Mouse (Mus musculus): Measurements from ENCODE around the gene Kctd7. TPM values are rescaled to one million over a fixed set of nuclear protein-coding genes. Genes with fewer than 3 reads are reported as not detected.

Kctd7 gene
- polyA plus RNA-seq, 1 experiment from 2014 or later, result 5.1 TPM

DNA sequence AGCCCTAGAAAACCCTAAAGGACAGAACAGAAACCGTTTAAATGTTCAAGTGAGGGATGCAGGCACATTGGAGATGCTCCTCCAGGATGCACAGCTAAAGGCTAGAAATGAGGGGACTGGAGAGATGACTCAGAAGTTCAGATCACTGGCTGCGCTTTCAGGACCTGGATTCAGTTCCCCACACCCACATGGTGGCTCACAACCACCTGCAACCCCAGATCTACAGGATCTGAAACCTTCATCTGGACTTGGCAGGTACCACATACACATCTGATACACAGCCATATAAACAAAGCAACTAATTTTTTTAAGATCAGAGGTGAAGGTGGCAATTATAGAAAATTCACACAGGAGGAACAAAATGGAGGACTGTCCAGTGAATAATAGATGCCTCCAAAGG lies 22.3 kb upstream of the Kctd7 start:
- no peak overlapping the region for H3K4me3 ChIP-seq (ENCODE audit: low read depth, low read length)
- no peak overlapping the region for H3K27ac ChIP-seq (ENCODE audit: low read length)
- WGBS, result 81% methylated on average over 2 of the region's 2 CpGs
- H3K9ac ChIP-seq (replicated peaks; ENCODE audit: low read depth), result no peak overlapping the region
- H3K4me2 ChIP-seq (replicated peaks; ENCODE audit: low read depth, low read length), result no peak overlapping the region
- ATAC-seq, result no peak
- TF ChIP-seq EP300 (IDR thresholded peaks at IDR 0.05), result no peak
- TF ChIP-seq CTCF (IDR thresholded peaks at IDR 0.05), result no peak
- no peaks in the 10 kb centered on the region for H3K9me3 ChIP-seq (ENCODE audit: low read length)
- no peaks in the 10 kb centered on the region for H3K27me3 ChIP-seq (replicated peaks; ENCODE audit: insufficient read depth, low read length)
- no peak for DNase-seq (ENCODE audit: low spot score)
- no peaks in the 10 kb centered on the region for H3K36me3 ChIP-seq (ENCODE audit: insufficient read depth, low read length)
- no peaks in the 10 kb centered on the region for H3K4me1 ChIP-seq (ENCODE audit: insufficient read depth, low read depth, low read length)

DNA sequence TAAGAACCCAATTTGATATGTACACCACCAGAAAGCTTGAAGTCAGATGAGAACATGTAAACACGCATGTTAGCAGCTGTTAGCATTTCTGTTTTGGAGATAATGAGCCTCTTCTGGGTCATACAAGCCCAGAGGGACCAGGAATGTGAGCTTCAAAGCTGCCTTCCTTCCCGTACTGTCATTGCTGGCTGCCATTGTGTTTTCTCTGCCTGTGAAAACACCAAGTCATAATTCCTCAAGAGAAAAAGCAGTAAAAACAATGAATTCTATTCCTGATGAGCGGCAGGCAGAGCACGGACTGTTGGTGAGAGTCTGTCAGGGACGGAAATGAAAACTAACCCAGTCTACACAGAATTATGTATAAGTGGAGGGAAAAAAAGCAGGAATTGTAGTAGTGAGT lies 20.4 kb upstream of the Kctd7 start:
- no peaks in the 10 kb centered on the region for H3K36me3 ChIP-seq (ENCODE audit: insufficient read depth, low read length)
- H3K4me1 ChIP-seq (ENCODE audit: insufficient read depth, low read depth, low read length), result no peaks in the 10 kb centered on the region
- H3K27ac ChIP-seq (ENCODE audit: low read length), result no peak overlapping the region
- WGBS, result 86% methylated on average over 5 of the region's 5 CpGs
- no peak overlapping the region for H3K4me3 ChIP-seq (ENCODE audit: low read depth, low read length)
- H3K4me2 ChIP-seq (replicated peaks; ENCODE audit: low read depth, low read length), result no peak overlapping the region
- TF ChIP-seq EP300 (IDR thresholded peaks at IDR 0.05), result no peak
- TF ChIP-seq CTCF (IDR thresholded peaks at IDR 0.05), result no peak
- H3K9ac ChIP-seq (replicated peaks; ENCODE audit: low read depth), result no peak overlapping the region
- H3K27me3 ChIP-seq (replicated peaks; ENCODE audit: insufficient read depth, low read length), result no peaks in the 10 kb centered on the region
- no peak for DNase-seq (ENCODE audit: low spot score)
- no peaks in the 10 kb centered on the region for H3K9me3 ChIP-seq (ENCODE audit: low read length)
- no peak for ATAC-seq

DNA sequence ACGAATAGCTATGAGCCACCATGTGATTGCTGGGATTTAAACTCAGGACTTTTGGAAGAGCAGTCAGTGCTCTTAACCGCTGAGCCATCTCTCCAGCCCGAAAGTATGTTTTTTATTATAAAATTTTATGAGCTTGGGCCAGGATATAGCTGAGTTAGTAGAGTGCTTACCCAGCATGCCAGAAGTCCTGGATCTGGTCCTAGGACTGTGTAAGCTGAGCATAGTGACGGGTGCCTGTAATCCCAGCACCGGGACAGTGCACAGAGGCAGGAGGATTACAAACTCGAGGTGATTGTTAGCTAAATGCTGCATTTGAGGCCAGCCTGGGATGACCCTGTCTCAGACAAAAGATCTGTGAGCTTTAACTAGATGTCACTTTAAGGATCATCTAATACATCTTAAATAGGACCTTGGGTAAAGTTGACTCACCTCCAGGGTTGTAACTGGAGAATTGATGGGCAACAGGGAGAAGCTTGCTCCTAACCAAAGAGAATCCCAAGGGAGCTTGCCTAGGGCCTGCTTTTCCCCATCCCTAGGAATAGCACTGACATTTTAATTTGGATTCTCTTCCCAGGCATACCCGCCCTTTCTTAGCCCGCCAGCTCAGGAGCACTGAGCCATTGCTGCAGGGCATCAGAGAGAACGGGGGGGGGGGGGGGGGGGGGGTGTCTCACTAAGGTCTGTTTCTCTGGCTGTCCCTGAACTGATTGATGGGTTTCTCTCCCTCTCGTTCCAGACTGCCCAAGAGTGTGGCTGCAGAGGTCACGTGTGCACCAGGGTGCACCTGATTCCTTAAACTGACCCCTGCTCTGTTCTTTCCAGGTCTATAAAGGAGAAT lies 15.8 kb upstream of the Kctd7 start:
- no peak overlapping the region for H3K9ac ChIP-seq (replicated peaks; ENCODE audit: low read depth)
- 66% methylated on average over 11 of the region's 11 CpGs for WGBS
- no peaks in the 10 kb centered on the region for H3K36me3 ChIP-seq (ENCODE audit: insufficient read depth, low read length)
- H3K4me1 ChIP-seq (ENCODE audit: insufficient read depth, low read depth, low read length), result no peaks in the 10 kb centered on the region
- H3K27me3 ChIP-seq (replicated peaks; ENCODE audit: insufficient read depth, low read length), result no peaks in the 10 kb centered on the region
- ATAC-seq (no peak), DNase-seq (ENCODE audit: low spot score) (no peak)
- no peak overlapping the region for H3K27ac ChIP-seq (ENCODE audit: low read length)
- no peak overlapping the region for H3K4me2 ChIP-seq (replicated peaks; ENCODE audit: low read depth, low read length)
- TF ChIP-seq CTCF (IDR thresholded peaks at IDR 0.05), result no peak
- TF ChIP-seq EP300 (IDR thresholded peaks at IDR 0.05), result no peak
- no peak overlapping the region for H3K4me3 ChIP-seq (ENCODE audit: low read depth, low read length)
- H3K9me3 ChIP-seq (ENCODE audit: low read length), result no peaks in the 10 kb centered on the region

DNA sequence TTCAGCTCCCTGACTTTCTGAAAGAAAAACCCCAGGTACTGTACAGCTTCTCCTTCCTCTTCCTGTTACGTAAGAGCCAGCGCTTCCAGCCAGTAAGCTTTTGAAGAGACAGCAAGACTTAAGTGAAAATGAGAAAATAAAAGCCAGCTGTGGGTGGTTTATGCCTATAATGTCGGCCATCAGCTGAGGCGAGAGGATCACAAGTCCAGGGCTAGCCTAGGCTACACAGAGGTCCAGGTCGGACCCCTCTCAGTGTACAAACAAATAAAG lies 15.2 kb upstream of the Kctd7 start:
- no peak for ATAC-seq
- TF ChIP-seq CTCF (IDR thresholded peaks at IDR 0.05) (no peak), EP300 (IDR thresholded peaks at IDR 0.05) (no peak)
- DNase-seq (ENCODE audit: low spot score), result no peak
- H3K4me3 ChIP-seq (ENCODE audit: low read depth, low read length), result no peak overlapping the region
- no peak overlapping the region for H3K4me2 ChIP-seq (replicated peaks; ENCODE audit: low read depth, low read length)
- no peaks in the 10 kb centered on the region for H3K4me1 ChIP-seq (ENCODE audit: insufficient read depth, low read depth, low read length)
- H3K36me3 ChIP-seq (ENCODE audit: insufficient read depth, low read length), result no peaks in the 10 kb centered on the region
- H3K9me3 ChIP-seq (ENCODE audit: low read length), result no peaks in the 10 kb centered on the region
- no peak overlapping the region for H3K9ac ChIP-seq (replicated peaks; ENCODE audit: low read depth)
- H3K27me3 ChIP-seq (replicated peaks; ENCODE audit: insufficient read depth, low read length), result no peaks in the 10 kb centered on the region
- H3K27ac ChIP-seq (ENCODE audit: low read length), result no peak overlapping the region
- 79% methylated on average over 5 of the region's 5 CpGs for WGBS

DNA sequence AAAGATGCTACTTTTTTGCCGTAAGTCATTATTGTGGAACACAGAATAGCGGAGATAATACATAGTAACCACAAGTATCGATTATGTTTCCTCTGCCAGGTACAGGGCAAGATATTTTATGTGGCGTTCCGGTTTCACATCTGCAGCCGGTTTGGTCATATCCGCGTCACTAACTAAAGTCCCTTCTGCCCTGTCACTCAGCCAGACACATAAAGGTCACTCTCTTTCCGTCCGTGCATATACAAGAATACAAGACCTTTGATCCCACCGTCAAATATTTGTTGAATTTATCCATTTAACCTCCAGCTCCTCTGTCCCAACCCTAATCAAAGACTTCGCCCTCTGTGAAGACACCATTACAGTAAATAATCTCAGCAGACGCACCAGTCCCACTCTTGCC lies 8.1 kb upstream of the Kctd7 start:
- ATAC-seq (no peak), DNase-seq (ENCODE audit: low spot score) (no peak)
- H3K27me3 ChIP-seq (replicated peaks; ENCODE audit: insufficient read depth, low read length), result no peaks in the 10 kb centered on the region
- 89% methylated on average over 13 of the region's 13 CpGs for WGBS
- H3K27ac ChIP-seq (ENCODE audit: low read length), result no peak overlapping the region
- no peak overlapping the region for H3K4me2 ChIP-seq (replicated peaks; ENCODE audit: low read depth, low read length)
- TF ChIP-seq EP300 (IDR thresholded peaks at IDR 0.05) (no peak), CTCF (IDR thresholded peaks at IDR 0.05) (no peak)
- no peaks in the 10 kb centered on the region for H3K36me3 ChIP-seq (ENCODE audit: insufficient read depth, low read length)
- no peak overlapping the region for H3K9ac ChIP-seq (replicated peaks; ENCODE audit: low read depth)
- no peaks in the 10 kb centered on the region for H3K9me3 ChIP-seq (ENCODE audit: low read length)
- H3K4me1 ChIP-seq (ENCODE audit: insufficient read depth, low read depth, low read length), result no peaks in the 10 kb centered on the region
- H3K4me3 ChIP-seq (ENCODE audit: low read depth, low read length), result no peak overlapping the region

DNA sequence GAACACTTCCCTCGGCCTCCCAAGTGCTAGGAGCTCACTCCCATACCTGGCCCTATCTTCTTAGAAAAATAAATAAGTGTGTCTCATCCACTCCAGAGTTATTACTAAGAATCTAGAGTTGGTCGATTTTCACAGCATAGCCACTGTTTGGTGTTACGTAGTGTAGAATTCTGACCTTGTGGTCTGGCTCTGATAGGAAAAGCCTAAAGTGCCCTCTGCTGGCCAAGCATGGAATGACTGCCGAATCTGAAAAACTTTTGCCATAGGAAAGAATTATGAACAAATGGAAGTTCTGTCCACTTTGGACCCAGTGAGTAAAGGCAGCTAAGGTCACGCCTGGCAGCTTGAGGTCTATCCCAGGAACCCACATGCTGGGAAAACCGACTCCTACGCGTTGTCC lies 5.3 kb upstream of the Kctd7 start:
- TF ChIP-seq CTCF (IDR thresholded peaks at IDR 0.05) (peak; percentile 91), EP300 (IDR thresholded peaks at IDR 0.05) (no peak)
- H3K4me2 ChIP-seq (replicated peaks; ENCODE audit: low read depth, low read length), result no peak overlapping the region
- no peaks in the 10 kb centered on the region for H3K9me3 ChIP-seq (ENCODE audit: low read length)
- H3K4me1 ChIP-seq (ENCODE audit: insufficient read depth, low read depth, low read length), result peaks cover 6% of the 10 kb centered on the region; the same call in 1 of the 2 replicates
- no peak overlapping the region for H3K9ac ChIP-seq (replicated peaks; ENCODE audit: low read depth)
- H3K36me3 ChIP-seq (ENCODE audit: insufficient read depth, low read length), result no peaks in the 10 kb centered on the region
- peak; percentile 7; the same call in 1 of the 2 replicates for ATAC-seq
- no peak overlapping the region for H3K27ac ChIP-seq (ENCODE audit: low read length)
- peak; percentile 83 for DNase-seq (ENCODE audit: low spot score)
- no peaks in the 10 kb centered on the region for H3K27me3 ChIP-seq (replicated peaks; ENCODE audit: insufficient read depth, low read length)
- 15% methylated on average over 8 of the region's 8 CpGs for WGBS
- H3K4me3 ChIP-seq (ENCODE audit: low read depth, low read length), result no peak overlapping the region
